Mouse (Mus musculus): ENCODE results near the gene Cldn9.

The Cldn9 gene

GRCm38 (mm10) chr17:23683856-23684672 is at the start of gene Cldn9:
Gene Cldn9, minus strand, starts transcription at chr17:23684026.
- in situ Hi-C loops (cut with MseI, MboI) = no loop called here

- in situ Hi-C loops (cut with MseI, MboI) = no loop called here
Measured at GRCm38 (mm10) chr17:23730441-23730840, 46.6 kb upstream of the Cldn9 start.

- in situ Hi-C loops (cut with MseI, MboI) = no loop called here
Measured at GRCm38 (mm10) chr17:23726758-23727142, 42.9 kb upstream of the Cldn9 start.

- in situ Hi-C loops (cut with MseI, MboI) = no loop called here
Measured at GRCm38 (mm10) chr17:23725999-23726757, 42.4 kb upstream of the Cldn9 start, which contains the start of gene Pkmyt1. Gene Pkmyt1, plus strand, starts transcription at chr17:23726336.

GRCm38 (mm10) chr17:23725477-23725876 is 41.7 kb upstream of the Cldn9 start:
- in situ Hi-C loops (cut with MseI, MboI) = no loop called here

GRCm38 (mm10) chr17:23722376-23723125 is 38.7 kb upstream of the Cldn9 start, which contains the start of gene 1520401A03Rik:
Gene 1520401A03Rik, minus strand, starts transcription at chr17:23722783.
- in situ Hi-C loops (cut with MseI, MboI) = no loop called here

GRCm38 (mm10) chr17:23721886-23722285 is 38.1 kb upstream of the Cldn9 start:
- in situ Hi-C loops (cut with MseI, MboI) = no loop called here

- in situ Hi-C loops (cut with MseI, MboI) = no loop called here
Measured at GRCm38 (mm10) chr17:23719455-23719854, 35.6 kb upstream of the Cldn9 start.

GRCm38 (mm10) chr17:23717003-23717402 is 33.2 kb upstream of the Cldn9 start:
- in situ Hi-C loops (cut with MseI, MboI) = no loop called here

- in situ Hi-C loops (cut with MseI, MboI) = no loop called here
Measured at GRCm38 (mm10) chr17:23706212-23706611, 22.4 kb upstream of the Cldn9 start.

- in situ Hi-C loops (cut with MseI, MboI) = no loop called here
Measured at GRCm38 (mm10) chr17:23705525-23706104, 21.8 kb upstream of the Cldn9 start.

- in situ Hi-C loops (cut with MseI, MboI) = loop anchor here (5.0 kb wide), 1 partner anchor 42 kb away; the partner anchor contains the start of gene Bicdl2 (in 2 of the 2)
Measured at GRCm38 (mm10) chr17:23704741-23705140, 20.9 kb upstream of the Cldn9 start.

- in situ Hi-C loops (cut with MseI, MboI) = loop anchor here (5.0 kb wide), 1 partner anchor 41 kb away; the partner anchor contains the start of gene Bicdl2 (in 2 of the 2)
Measured at GRCm38 (mm10) chr17:23703301-23703700, 19.5 kb upstream of the Cldn9 start.

- in situ Hi-C loops (cut with MseI, MboI) = loop anchor here (5.0 kb wide), 1 partner anchor 38 kb away; the partner anchor contains the start of gene Bicdl2 (in 2 of the 2)
Measured at GRCm38 (mm10) chr17:23700079-23700478, 16.3 kb upstream of the Cldn9 start.

- in situ Hi-C loops (cut with MseI, MboI) = loop anchor here (5.0 kb wide), 1 partner anchor 37 kb away; the partner anchor contains the start of gene Bicdl2 (in 2 of the 2)
Measured at GRCm38 (mm10) chr17:23699131-23700077, 15.6 kb upstream of the Cldn9 start.

GRCm38 (mm10) chr17:23695801-23696200 is 12.0 kb upstream of the Cldn9 start:
- in situ Hi-C loops (cut with MseI, MboI) = no loop called here

- in situ Hi-C loops (cut with MseI, MboI) = no loop called here
Measured at GRCm38 (mm10) chr17:23694491-23694890, 10.7 kb upstream of the Cldn9 start.

- in situ Hi-C loops (cut with MseI, MboI) = no loop called here
Measured at GRCm38 (mm10) chr17:23683226-23683625, 600 bp downstream of the Cldn9 start.

GRCm38 (mm10) chr17:23682530-23682929 is 1.3 kb downstream of the Cldn9 start:
- in situ Hi-C loops (cut with MseI, MboI) = no loop called here

- in situ Hi-C loops (cut with MseI, MboI) = no loop called here
Measured at GRCm38 (mm10) chr17:23682092-23682491, 1.7 kb downstream of the Cldn9 start.

All from mouse trophoblast stem cell (cell line).